Mouse (Mus musculus) adrenal gland, postnatal 25 days (tissue): ENCODE data around the gene Serpinb1a. TPM values are rescaled to one million over a fixed set of nuclear protein-coding genes. Genes with fewer than 3 reads are reported as not detected.

Experiments used
- DNase-seq: peaks from one replicate; pipeline ENCODE4 v3.0.0; 2021; ENCODE audit warnings: mixed read lengths
- total RNA-seq: library from RNA; stranded (reverse); gene quantifications from 2 replicates; pipeline ENCODE4 v1.2.3, GENCODE M21; 2021

The Serpinb1a gene
- total RNA-seq, 1 experiment from 2014 or later, result 180 TPM

GRCm38 (mm10) chr13:32795166-32795565 lies 55.8 kb downstream of the Serpinb1a start:
- DNase-seq, result no peak

DNA sequence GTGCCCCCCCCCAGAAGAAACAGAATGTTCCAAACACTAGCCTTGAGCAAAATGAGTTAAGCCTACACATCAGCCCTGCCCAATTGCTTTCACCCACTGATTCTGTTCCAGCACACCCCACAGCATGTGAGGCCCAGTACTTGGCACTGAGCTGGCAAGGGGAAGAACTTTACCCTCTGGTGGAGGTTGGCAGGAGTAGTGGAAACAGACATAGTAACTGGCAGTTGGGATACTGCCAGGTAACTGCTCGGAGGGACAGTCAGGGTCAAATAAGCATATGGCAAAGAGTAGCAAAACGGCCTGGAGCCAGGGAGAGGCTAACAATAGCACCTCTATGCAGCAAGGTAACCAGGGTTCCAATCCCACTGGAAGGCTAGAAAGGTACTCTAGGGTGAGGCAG lies 56.4 kb downstream of the Serpinb1a start:
- DNase-seq, result no peak

Other genes with a start within 250 kb of the Serpinb1a start
- gene Mylk4, start 67.2 kb downstream of the Serpinb1a start, total RNA-seq, result 0.06 TPM in 1 of 2 replicates, not detected in the other
- 44.7 and 70.5 TPM in 2 replicates for gene Wrnip1, start 49.1 kb downstream of the Serpinb1a start, total RNA-seq
- gene D930007J09Rik, start 48.3 kb downstream of the Serpinb1a start, total RNA-seq, result not detected in 2 replicates
- gene Serpinb1c, start 47.0 kb upstream of the Serpinb1a start, total RNA-seq, result not detected in 2 replicates
- 43.9 and 61.3 TPM in 2 replicates for gene Serpinb6b, start 114.0 kb upstream of the Serpinb1a start, total RNA-seq
- gene Serpinb9, start 152.1 kb upstream of the Serpinb1a start, total RNA-seq, result 15.6 and 19.8 TPM in 2 replicates
- gene Serpinb9b, start 176.2 kb upstream of the Serpinb1a start, total RNA-seq, result 0.29 TPM in 1 of 2 replicates, not detected in the other
- gene Serpinb1b, start 227.4 kb upstream of the Serpinb1a start, total RNA-seq, result 0.52 and 1.1 TPM in 2 replicates